Mouse (Mus musculus) ES-Bruce4 (cell line): Measurements from ENCODE around the gene Rhou.

Experiments used
- CTCF ChIP-seq: IDR thresholded peaks from one replicate; pipeline ENCODE4 v1.8.1; 2011; ENCODE audit warnings: low read depth, low read length
- POLR2A ChIP-seq: IDR thresholded peaks from one replicate; pipeline ENCODE4 v1.8.1; 2011; ENCODE audit warnings: low read length; ENCODE audit not compliant: insufficient read depth

DNA sequence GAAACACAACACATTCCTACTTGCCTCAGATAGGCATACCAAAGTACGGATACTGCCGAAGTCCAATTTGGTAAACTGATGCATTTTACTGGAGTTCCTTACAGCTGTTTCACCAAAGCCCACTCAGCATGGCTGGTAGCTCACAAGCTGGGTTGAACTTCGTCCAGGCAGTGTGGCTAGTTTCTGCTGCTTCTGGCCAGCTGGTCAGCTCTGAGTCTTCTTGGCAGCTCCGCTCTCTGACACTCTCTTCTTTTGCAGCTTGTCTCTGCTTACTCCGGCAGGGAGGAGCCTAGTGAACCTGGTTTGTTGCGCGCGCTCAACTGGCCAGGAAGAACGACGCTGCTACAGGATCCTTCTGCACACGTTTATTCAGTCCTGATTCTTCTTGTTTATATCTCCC lies 18.1 kb upstream of the Rhou start:
- TF ChIP-seq CTCF (no peak), POLR2A (no peak)
